Mouse (Mus musculus) naive thymus-derived CD4-positive, alpha-beta T cell, adult 2 months (primary cell): ENCODE measurements around the gene Pla2g4e.

Experiments
- DNase-seq: peaks from one replicate; pipeline ENCODE4 v3.0.0-alpha.2; 2011; ENCODE audit warnings: low read depth

Gene Pla2g4e

DNA sequence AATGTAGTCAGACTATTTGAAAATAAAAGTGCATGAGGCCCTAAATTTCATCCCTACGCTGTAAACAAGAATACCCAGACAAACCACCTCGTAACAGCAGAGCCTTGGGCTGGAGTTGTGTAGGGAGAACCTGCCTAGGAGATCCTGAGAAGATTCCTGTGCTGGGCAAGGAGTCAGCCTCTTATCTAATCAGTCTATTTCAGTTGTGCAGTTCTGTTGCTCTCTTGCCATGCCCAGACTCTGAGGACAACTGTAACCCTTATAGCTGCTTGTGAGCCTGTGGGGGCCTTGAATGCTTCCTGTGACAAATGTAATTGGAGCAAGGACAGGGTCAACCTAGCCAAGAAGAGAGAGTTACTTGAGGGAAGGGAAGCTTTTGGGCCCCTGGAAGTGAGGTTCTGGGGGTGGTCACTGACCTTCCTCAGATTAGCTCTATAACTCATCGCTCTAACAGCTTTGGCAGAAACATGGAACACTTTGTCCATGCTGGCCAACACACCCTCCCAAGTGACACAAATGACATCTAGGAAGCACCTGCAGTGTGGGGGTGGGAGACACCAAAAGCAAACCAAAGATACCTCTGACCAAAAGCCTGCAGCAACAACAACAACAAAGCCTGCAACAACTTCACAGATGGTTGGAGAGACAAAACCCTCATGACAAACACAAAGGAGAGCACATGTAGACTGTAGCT, 9.0 kb downstream of the Pla2g4e start:
- no peak for DNase-seq

DNA sequence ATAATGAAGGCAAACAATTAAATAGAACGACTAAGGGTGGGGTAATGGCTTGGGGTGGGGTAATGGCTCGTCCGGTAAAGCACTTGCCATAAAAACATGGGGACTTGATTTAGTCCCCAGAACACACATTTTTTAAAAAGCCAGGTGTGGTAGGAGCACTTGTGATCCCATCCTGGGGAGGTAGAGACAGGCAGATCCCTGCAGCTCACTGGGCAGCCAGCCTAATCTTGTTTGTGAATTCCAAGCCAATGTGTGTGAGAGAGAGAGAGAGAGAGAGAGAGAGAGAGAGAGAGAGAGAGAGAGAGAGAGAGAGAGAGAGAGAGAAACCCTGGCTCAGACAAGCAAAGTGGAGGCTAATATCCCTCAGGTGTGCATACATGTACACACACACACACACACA, 9.8 kb downstream of the Pla2g4e start:
- DNase-seq = no peak

- DNase-seq = no peak
Measured at GRCm38 (mm10) chr2:120231642-120232041, 13.5 kb downstream of the Pla2g4e start.

DNA sequence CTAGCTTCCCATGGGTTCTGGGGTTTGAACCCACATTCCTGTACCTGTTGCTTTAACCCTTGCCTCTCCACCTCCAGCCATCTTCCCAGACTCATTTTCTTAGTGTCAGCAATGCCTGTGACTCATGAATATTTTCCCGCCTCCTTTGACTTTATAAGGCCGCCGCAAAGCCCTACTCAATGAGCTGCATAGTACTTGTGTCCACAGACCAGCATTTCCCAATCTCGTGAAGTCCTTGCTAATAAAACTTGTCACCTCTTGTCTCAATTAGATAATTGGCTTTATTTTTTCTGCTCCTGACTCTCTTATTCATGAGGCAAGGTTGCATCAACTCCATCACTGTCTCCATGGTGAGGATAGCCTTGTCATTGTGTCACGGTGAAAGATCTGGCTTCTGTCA, 30.5 kb downstream of the Pla2g4e start:
- no peak for DNase-seq

DNA sequence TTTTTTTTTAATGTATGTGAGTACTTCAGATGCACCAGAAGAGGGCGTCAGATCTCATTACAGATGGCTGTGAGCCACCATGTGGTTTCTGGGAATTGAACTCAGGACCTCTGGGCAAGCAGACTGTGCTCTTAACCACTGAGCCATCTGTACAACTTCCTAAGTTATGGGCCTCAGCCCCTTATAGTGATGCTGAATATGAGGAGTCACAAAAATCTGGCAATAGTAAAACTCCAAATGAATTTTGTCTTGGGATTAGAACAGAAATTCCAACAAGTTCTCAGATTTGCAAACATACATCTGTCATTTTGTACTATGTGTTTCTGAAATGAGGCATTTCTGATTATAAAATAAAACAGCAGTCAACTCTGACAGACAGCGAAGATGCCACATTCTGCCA, 33.7 kb downstream of the Pla2g4e start:
- DNase-seq = no peak

GRCm38 (mm10) chr2:120207926-120208325, 37.2 kb downstream of the Pla2g4e start:
- no peak for DNase-seq

- DNase-seq = no peak
Measured at GRCm38 (mm10) chr2:120207028-120207427, 38.1 kb downstream of the Pla2g4e start.

- no peak for DNase-seq
Measured at GRCm38 (mm10) chr2:120203742-120204141, 41.4 kb downstream of the Pla2g4e start.

DNA sequence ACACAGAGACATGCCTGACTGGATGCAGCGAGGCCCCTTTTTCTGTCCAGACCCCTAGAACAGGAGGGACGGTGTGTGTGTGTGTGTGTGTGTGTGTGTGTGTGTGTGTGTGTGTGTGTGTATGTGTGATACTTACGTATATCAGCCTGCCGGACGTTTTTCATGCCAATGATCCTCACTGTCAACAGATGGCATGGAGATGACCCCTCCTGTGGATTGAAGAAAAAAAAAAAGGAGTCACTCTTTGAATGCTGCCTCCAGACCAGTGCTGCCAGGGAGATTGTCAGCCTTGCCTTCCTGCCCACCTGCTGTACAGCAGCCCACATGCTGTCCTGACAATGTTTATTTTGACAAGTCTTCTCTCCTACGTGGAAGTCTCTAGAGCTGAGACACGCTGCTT, 45.1 kb downstream of the Pla2g4e start:
- DNase-seq = no peak

- no peak for DNase-seq
Measured at GRCm38 (mm10) chr2:120188174-120188573, 57.0 kb downstream of the Pla2g4e start.

GRCm38 (mm10) chr2:120187583-120187982, 57.6 kb downstream of the Pla2g4e start:
- DNase-seq = no peak

GRCm38 (mm10) chr2:120185527-120186276, 59.4 kb downstream of the Pla2g4e start:
- DNase-seq = no peak

DNA sequence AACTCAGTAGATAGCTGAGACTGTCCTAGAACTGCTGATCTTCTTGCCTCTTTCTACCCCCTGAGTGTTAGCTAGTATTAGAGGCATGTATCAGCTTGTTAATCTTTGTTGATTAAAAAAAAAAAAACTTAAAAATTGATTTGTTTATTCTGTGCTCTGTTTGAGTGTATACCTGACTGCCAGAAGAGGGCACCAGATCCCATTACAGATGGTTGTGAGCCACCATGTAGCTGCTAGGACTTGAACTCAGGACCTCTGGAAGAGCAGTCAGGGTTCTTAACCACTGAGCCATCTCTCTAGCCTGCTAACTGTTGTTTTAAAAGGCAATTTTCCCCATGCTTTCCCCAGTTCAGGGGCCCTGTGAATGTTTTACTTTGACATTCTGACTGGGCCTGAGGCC, 66.2 kb downstream of the Pla2g4e start:
- no peak for DNase-seq

DNA sequence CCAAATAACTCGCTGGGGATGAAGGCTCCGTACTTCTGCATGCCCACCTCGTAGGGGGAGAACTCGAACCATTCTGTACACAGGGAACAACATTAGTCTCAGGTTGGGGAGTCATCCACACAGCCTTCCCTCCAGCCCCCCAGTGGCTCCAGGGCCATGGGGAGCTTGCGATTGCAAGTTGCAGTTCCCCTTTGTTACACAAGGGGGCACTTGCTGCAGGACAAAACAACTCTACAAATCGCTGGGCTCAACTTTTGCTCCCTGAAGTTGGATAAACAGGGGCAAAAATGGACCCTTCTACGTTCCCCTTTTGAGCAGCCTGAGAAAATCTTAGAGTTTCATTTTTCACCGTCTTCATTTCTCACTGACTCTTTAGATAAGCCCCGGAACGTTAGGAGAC, 71.4 kb downstream of the Pla2g4e start:
- peak; percentile 67 for DNase-seq

DNA sequence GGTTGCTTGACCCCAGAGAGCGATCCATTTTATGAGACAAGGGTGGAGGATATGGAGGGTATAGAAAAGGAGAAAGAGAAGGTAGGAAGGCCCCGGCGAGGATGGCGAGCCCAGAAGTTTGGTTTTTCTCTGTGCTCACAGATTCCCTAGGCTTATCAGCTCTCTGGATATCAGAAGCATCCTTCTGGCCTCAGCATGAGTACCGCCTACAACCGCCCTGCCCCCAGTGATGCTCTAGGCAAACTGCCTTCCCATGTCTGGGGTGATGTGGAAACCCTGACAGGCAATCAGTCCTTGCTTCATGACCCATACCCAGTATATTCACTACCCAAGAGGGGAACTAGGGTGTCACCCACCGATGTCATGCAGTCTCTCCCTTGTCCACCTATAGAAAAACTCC, 73.8 kb downstream of the Pla2g4e start:
- DNase-seq = no peak

GRCm38 (mm10) chr2:120170726-120171125, 74.4 kb downstream of the Pla2g4e start:
- DNase-seq = peak; percentile 54

DNA sequence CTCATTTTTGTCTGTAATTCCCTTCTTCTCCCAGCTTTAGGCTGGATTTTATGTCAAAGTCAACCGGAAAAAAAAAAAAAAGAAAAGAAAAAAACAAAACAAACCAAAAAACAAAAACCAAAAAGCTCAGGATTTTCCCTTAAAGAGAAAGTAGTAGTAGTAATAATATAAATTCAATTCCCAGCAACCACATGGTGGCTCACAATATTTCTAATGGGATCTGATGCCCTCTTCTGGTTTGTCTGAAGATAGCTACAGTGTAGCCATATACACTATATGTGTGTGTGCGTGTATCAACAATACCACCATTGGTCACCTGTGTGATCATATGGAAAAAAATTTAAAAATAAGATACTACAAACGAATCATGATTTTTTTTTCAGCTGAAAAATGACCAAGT, 75.8 kb downstream of the Pla2g4e start:
- DNase-seq = no peak

- DNase-seq = no peak
Measured at GRCm38 (mm10) chr2:120167763-120168162, 77.4 kb downstream of the Pla2g4e start.

- DNase-seq = no peak
Measured at GRCm38 (mm10) chr2:120165474-120165873, 79.7 kb downstream of the Pla2g4e start.

DNA sequence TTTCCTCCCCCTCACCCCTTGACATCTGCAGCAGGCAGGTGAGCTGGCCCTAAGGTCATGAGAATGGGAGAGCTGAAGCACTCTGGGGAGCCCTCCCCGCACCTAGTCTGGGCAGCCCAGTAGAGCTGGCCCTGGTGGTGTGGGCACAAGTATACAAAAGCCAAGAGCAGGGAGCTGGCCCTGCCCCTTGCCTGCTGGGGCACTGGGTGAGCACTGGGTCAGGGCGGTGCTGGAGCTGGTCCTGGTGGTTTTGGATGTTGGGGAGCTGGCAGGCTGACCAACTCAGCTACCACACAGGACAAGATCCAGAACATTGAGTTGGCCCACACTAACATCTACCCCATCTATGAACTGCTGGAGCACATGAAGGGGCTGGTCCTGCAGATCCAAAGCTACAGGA, 85.7 kb downstream of the Pla2g4e start:
- DNase-seq = no peak

GRCm38 (mm10) chr2:120158846-120159245, 86.3 kb downstream of the Pla2g4e start:
- peak; percentile 18 for DNase-seq

DNA sequence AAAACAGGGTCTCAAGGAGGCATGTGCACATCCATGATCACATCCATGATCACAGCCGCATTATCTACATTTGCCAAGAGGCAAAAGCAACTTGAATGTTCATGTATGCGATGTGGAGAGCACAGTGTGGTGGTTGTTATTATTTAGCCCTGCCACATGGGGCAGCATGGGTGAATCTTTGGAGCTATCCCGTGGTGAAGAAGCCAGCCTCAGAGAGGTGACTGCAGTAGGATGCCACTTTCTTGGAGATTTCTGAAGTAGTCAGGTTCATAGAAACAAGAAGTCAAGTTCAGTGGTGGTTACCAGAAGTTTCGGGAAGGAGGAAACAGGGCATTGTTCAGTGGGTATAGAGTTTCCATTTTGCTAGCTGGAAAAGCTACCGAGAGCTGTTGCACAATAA, 87.1 kb downstream of the Pla2g4e start:
- peak; percentile 48 for DNase-seq

GRCm38 (mm10) chr2:120157606-120158005, 87.5 kb downstream of the Pla2g4e start:
- DNase-seq = peak; percentile 34
